Mouse (Mus musculus): ENCODE measurements around the gene Slc41a3. TPM values are rescaled to one million over a fixed set of nuclear protein-coding genes. Genes with fewer than 3 reads are reported as not detected.

Gene Slc41a3
- total RNA-seq, 2 experiments from 2014 or later, result 60.0 to 61.8 TPM

GRCm38 (mm10) chr6:90659913-90660312 is 55.4 kb downstream of the Slc41a3 start:
- intact Hi-C loops (cut with DNase I; ENCODE audit: low total_unique reads), result loop anchor here (5.0 kb wide), 1 partner anchor 62 kb away; no protein-coding TSS in a partner anchor
- DNase-seq, result no peak

DNA sequence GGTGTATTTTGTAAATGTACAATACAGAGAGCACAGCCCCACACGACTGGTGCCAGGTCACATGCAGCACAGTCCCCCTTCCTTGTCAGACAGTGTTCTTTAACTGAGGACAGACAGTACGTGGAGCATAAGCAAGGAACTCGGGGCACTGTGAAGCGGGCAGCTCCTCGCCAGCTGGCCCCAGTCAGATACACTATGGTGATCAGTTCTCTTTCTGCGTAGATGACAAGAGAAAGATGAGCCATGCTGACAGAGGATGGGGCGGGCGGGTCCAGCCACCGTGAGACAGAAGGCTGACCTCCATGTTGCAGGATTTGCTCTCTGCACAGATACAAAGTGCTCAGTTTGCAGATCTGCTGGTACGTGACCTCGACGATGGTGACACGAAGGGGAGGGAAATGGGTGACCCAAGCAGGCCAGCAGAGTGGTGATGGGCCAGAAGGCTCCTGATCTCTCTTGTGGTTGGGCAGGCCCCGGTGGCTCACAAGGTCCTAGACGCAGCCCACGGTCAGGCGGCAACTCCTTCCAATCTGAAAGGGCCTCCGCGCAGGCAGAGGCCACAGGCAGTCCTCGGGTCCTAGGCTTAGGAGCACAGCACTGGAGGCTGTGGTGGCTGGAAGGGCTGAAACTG is 56.0 kb downstream of the Slc41a3 start:
- intact Hi-C loops (cut with DNase I; ENCODE audit: low total_unique reads), result loop anchor here (5.0 kb wide), 1 partner anchor 62 kb away; no protein-coding TSS in a partner anchor
- no peak for DNase-seq

DNA sequence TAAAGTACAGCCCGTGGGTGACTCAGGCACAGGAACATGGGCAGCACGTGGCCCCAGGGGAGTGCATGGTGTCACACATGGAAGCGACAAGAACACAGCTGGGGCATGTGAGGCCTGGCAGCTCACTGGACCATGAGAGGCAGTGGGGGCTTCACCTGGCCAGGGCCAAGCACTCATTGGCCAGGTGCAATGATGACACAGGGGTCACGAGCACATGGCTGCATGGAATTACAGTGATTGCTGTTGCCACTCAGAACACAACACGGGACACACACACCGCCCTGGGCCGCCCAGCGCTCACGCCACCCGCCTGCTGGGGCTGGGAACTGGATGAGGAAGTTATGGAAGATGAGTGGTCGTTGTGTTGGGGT is 56.5 kb downstream of the Slc41a3 start:
- intact Hi-C loops (cut with DNase I; ENCODE audit: low total_unique reads), result loop anchor here (5.0 kb wide), 1 partner anchor 61 kb away; no protein-coding TSS in a partner anchor
- no peak for DNase-seq

GRCm38 (mm10) chr6:90662148-90662547 is 57.6 kb downstream of the Slc41a3 start:
- DNase-seq, result no peak
- intact Hi-C loops (cut with DNase I; ENCODE audit: low total_unique reads), result loop anchor here (5.0 kb wide), 1 partner anchor 60 kb away; no protein-coding TSS in a partner anchor

- intact Hi-C loops (cut with DNase I; ENCODE audit: low total_unique reads), result loop anchor here (5.0 kb wide), 1 partner anchor 59 kb away; no protein-coding TSS in a partner anchor
- DNase-seq, result no peak
Measured at GRCm38 (mm10) chr6:90663736-90664135, 59.2 kb downstream of the Slc41a3 start.

DNA sequence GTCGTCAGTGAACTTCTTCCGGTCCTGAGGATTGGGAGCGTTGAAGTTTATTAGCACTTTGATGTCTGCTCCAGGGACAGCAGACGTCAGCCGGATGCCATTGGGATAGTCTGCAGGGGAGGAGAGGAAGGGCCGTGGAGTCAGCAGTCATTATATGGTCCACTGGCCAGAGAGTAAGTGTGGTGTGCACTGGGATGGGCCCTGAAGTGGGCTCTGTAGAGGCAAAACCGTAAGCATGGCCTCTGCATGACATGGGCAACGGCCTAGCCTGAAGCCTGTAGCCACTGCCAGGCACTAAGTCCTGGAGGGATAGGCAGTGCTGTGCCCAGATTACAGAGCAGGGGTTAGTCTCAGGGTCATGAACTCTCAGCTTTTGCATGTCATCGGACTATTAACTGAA is 64.2 kb downstream of the Slc41a3 start:
- DNase-seq, result no peak
- intact Hi-C loops (cut with DNase I; ENCODE audit: low total_unique reads), result no loop called here

- intact Hi-C loops (cut with DNase I; ENCODE audit: low total_unique reads), result no loop called here
- no peak for DNase-seq
Measured at GRCm38 (mm10) chr6:90678759-90679158, 74.2 kb downstream of the Slc41a3 start.

DNA sequence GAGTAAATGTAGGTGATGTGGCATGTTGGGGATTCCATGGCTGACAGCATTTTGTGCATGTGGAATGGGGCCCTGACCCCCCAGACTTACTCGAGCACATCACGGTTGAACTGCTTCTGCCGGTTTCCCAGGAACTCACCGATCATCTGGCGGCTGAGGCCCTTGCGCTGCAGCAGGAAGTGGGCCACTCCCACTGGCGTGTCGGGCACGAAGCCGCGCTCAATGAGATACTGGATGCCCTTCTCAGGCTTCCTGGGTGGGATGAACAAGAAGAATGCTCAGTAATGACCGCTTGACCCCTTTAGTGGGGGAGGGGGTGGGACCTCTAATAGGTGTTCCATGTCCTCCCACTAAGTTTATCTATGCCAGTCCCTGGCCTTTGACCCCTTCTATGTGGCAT is 75.9 kb downstream of the Slc41a3 start:
- intact Hi-C loops (cut with DNase I; ENCODE audit: low total_unique reads), result no loop called here
- DNase-seq, result no peak

DNA sequence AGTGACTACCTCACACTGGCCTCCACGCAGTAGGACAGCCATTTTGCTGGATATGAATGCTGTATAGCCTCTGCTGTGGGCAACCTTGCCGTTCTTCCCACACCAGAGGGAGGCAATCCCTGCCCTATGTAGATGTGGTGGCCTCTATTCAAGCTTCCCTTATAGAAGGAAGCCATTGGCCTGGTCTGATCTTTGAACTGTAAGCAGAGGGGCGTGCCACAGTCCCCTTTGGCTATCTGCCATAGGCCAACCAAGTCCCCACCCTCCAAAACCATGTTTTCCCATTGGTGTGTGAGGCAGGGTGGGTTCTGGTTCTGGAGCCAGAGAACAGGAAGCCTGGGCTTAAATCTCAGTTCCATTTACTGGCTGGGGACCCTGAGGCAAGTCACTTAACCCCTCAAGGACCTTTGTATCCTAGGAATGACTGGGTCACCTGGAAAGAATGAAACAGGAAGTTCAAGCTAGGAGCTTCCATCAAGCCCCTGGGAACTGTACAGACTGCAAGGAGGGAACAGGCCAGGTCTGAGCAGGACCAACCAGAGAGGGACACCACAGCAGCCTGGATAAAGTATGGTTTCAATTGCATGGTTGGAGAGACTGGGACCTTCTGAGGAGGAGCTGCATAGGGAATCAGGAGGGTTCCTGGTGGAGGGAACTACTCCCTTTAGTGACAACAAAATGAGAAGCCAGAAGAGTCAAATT is 79.5 kb downstream of the Slc41a3 start:
- intact Hi-C loops (cut with DNase I; ENCODE audit: low total_unique reads), result no loop called here

DNA sequence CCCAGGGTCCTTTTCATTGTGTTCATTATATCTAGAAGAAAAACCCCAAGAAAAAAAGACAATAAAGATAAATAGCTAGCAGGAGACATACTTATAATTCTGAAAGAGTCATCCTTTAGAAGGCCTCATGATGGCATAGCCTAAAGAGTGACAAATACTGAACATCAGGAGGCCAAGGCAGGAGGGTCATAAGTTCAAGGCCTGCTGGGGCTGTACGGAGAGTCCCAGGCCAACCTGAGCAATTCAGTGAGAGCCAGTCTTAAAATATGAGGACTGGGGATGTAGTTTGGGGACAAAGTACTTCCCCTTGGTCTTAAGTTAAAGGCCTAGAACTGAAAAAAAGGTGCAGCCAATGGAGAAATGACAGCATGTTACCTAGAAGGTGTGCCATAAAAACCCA is 82.3 kb downstream of the Slc41a3 start:
- no peak for DNase-seq
- intact Hi-C loops (cut with DNase I; ENCODE audit: low total_unique reads), result no loop called here

More for the DNA sequence above, 79.5 kb downstream of the Slc41a3 start:
- DNase-seq, result no peak

DNA sequence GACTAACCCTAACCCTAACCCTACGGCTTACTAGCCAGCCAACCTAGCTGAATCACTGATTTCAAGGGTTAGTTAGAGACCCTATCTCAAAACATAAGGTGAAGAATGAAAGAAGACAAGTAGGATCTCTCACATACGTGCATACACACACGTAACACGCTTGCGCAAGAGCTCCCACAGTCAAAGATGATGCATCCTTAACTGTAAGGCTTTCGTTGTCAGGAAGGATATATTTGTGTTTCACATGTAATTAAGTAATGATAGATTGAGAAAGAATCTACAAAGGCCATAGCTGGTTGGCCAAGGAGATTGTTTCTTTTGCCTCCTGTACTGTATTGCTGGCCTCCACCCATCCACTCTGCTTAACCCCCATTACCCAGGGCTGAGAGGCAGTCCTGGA is 83.5 kb downstream of the Slc41a3 start:
- intact Hi-C loops (cut with DNase I; ENCODE audit: low total_unique reads), result no loop called here
- DNase-seq, result no peak

DNA sequence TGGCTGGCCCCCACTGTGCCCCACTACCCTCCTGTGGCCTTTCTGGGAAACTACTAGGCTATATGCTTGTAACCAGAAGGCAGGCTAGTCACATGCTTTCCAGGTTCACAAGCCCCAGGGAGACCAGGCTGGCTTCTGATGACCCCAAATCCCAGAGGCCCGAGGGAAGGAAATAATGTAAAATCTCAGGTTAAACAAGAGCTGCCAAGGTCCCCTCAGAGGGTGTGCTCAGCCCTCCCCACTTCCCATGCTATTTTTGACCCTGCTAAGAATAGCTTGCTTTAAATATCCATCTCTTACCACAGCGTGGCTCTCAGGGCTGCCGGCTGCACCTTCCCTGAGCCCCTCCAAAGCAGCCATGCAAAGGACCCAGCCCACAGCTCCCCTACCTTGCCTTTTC is 84.2 kb downstream of the Slc41a3 start:
- no peak for DNase-seq
- intact Hi-C loops (cut with DNase I; ENCODE audit: low total_unique reads), result no loop called here

- intact Hi-C loops (cut with DNase I; ENCODE audit: low total_unique reads), result no loop called here
Measured at GRCm38 (mm10) chr6:90689500-90689899, 85.0 kb downstream of the Slc41a3 start.

GRCm38 (mm10) chr6:90691935-90692334 is 87.4 kb downstream of the Slc41a3 start:
- DNase-seq, result no peak
- intact Hi-C loops (cut with DNase I; ENCODE audit: low total_unique reads), result no loop called here

More at GRCm38 (mm10) chr6:90689500-90689899, 85.0 kb downstream of the Slc41a3 start:
- DNase-seq, result no peak

DNA sequence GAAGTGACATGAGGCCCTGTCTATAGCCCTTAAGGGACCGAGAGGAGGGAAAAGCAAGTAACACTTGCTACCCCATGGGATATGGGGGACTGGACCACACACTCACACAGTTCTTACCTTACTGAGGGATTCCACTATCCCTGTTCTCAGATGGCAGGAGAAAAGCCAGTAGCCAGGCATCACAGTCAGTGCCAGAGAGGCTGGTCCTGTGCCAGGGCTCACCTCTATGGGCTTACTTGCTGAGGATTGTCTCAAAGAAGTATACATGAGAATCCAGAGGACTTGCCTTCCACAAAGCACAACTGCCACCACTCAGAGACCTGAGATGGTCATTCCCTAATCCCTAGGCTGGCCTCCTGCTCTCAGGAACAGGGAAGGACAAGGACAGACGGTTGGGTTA is 87.9 kb downstream of the Slc41a3 start:
- intact Hi-C loops (cut with DNase I; ENCODE audit: low total_unique reads), result no loop called here
- DNase-seq, result no peak

DNA sequence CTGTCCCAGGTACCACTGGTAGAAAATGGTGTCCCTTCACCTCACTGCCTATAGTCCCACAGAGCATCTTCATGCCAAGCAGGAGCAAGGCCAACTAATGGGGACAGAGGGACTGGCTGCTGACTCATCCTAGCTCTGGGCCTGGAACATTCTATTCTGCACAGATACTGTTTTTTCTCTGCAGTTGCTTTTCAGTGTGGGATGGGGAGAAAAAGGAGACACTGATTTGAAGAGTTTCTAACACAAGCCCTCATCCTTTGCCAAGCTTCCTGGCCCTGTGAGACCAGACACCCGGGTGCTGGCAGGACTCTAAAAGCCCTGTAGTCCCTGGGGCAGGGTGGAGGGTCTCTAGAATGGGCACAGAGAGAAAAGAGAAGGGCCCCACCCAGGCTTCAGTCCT is 91.2 kb downstream of the Slc41a3 start:
- intact Hi-C loops (cut with DNase I; ENCODE audit: low total_unique reads), result no loop called here
- no peak for DNase-seq

Small RNAs within 50 kb of the gene (microRNA-seq; reads per million reads assigned to microRNA genes)
- gene Gm24816, result 0 reads per million in 2 experiments

Other genes with a start within 250 kb of the Slc41a3 start
- 10 to 100 TPM; 12.0 to 13.6 TPM for gene Zxdc, start 235.2 kb upstream of the Slc41a3 start, total RNA-seq (2021)
- under 1 TPM; 0.29 to 0.84 TPM for gene Cfap100, start 175.9 kb upstream of the Slc41a3 start, total RNA-seq (2021)
- 10 to 100 TPM; 15.2 to 39.8 TPM for gene Klf15, start 142.1 kb upstream of the Slc41a3 start, total RNA-seq (2021)
- gene Aldh1l1, start 118.3 kb upstream of the Slc41a3 start, total RNA-seq (2021), result 1 to 10 TPM; 3.0 to 6.8 TPM